8 mouse cellular contexts compared by ENCODE assay signal in the genomic region with DNA sequence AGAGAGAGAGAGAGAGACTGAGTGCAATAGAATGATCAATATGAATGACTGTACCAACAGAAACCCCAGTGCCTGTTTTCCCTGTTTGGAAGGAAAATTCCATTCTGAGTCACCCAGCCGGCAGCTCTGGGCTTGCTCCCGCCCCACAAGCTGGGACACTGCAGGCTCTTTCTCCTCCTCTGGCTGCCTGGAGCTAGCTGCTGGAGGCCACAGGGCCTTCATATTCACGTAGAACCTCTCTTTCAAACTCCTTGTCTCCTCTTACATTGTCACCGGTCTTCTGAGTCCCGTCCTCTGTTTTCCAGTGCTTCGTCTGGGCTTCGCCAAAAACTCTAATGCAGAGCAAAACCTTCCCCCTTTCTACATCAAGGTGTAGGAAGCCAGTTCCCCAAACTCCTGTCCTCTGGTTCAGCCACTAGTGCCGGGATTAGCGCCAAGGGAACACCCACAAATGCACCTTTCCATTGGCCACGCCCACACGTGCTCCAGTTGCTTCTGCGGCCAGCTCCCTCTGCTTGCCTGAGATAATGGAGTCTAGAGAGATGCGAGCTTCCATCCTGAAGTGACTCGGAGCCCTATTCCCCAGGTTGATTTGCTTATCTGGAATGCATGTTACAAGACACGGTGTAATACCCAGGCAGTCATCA.
DNase-seq lines count a peak whose midpoint lies in the region; ATAC-seq lines count a peak whose summit lies in the region.

No protein-coding gene starts in this region.

- H3K9ac ChIP-seq in hindbrain, embryonic 14.5 days: no peak overlapping the region
- H3K9ac ChIP-seq in intestine, embryonic 15.5 days: no peak overlapping the region
- no peak overlapping the region for H3K9ac ChIP-seq in limb, embryonic 15.5 days

- H3K27me3 ChIP-seq in hindbrain, embryonic 10.5 days (ENCODE audit: insufficient read depth, poor library complexity, severe bottlenecking): no peaks in the 10 kb centered on the region
- no peaks in the 10 kb centered on the region for H3K27me3 ChIP-seq in hindbrain, embryonic 14.5 days (ENCODE audit: control insufficient read depth, insufficient read depth, low read length)
- no peaks in the 10 kb centered on the region for H3K27me3 ChIP-seq in intestine, embryonic 15.5 days (replicated peaks)
- H3K27me3 ChIP-seq in limb, embryonic 15.5 days: no peaks in the 10 kb centered on the region

- peak overlapping the region; percentile 35; the same call in 1 of the 2 replicates for H3K27ac ChIP-seq in hindbrain, embryonic 10.5 days
- H3K27ac ChIP-seq in hindbrain, embryonic 14.5 days: no peak overlapping the region
- H3K27ac ChIP-seq in intestine, embryonic 15.5 days: no peak overlapping the region
- H3K27ac ChIP-seq in limb, embryonic 15.5 days: peak overlapping the region; percentile 50; the same call in 1 of the 2 replicates

- WGBS in hindbrain, embryonic 10.5 days: 14% methylated on average over 15 of the region's 15 CpGs
- WGBS in hindbrain, embryonic 14.5 days: 14% methylated on average over 15 of the region's 15 CpGs
- WGBS in intestine, embryonic 15.5 days: 11% methylated on average over 15 of the region's 15 CpGs
- WGBS in limb, embryonic 15.5 days: 12% methylated on average over 15 of the region's 15 CpGs

- H3K4me1 ChIP-seq in hindbrain, embryonic 10.5 days (replicated peaks): peaks cover 27% of the 10 kb centered on the region
- H3K4me1 ChIP-seq in hindbrain, embryonic 14.5 days (replicated peaks; ENCODE audit: control insufficient read depth, insufficient read depth, low read length): peaks cover 23% of the 10 kb centered on the region
- 0 out of 2 replicates have a peak, but pooled peaks cover 5% of the 10 kb centered on the region for H3K4me1 ChIP-seq in intestine, embryonic 15.5 days (replicated peaks)
- peaks cover 12% of the 10 kb centered on the region for H3K4me1 ChIP-seq in limb, embryonic 15.5 days

- no peak for ATAC-seq in hindbrain, embryonic 14.5 days (ENCODE audit: low FRiP score)
- ATAC-seq in intestine, embryonic 15.5 days: peak; percentile 55; the same call in 1 of the 2 replicates
- ATAC-seq in limb, embryonic 15.5 days (ENCODE audit: insufficient number of reproducible peaks, low FRiP score, low TSS enrichment, low read depth): no peak

- no peaks in the 10 kb centered on the region for H3K36me3 ChIP-seq in hindbrain, embryonic 10.5 days
- H3K36me3 ChIP-seq in hindbrain, embryonic 14.5 days (replicated peaks; ENCODE audit: control insufficient read depth, insufficient read depth): no peaks in the 10 kb centered on the region
- no peaks in the 10 kb centered on the region for H3K36me3 ChIP-seq in intestine, embryonic 15.5 days
- no peaks in the 10 kb centered on the region for H3K36me3 ChIP-seq in limb, embryonic 15.5 days

- peak overlapping the region; percentile 27; the same call in 1 of the 2 replicates for H3K4me3 ChIP-seq in hindbrain, embryonic 10.5 days
- H3K4me3 ChIP-seq in hindbrain, embryonic 14.5 days (replicated peaks; ENCODE audit: low read length): no peak overlapping the region
- H3K4me3 ChIP-seq in intestine, embryonic 15.5 days (replicated peaks): no peak overlapping the region
- H3K4me3 ChIP-seq in limb, embryonic 15.5 days: no peak overlapping the region

- H3K4me2 ChIP-seq in hindbrain, embryonic 14.5 days (replicated peaks): no peak overlapping the region
- H3K4me2 ChIP-seq in intestine, embryonic 15.5 days (replicated peaks): peak overlapping the region; percentile 28; the same call in 1 of the 2 replicates
- H3K4me2 ChIP-seq in limb, embryonic 15.5 days: peak overlapping the region; percentile 17; the same call in 1 of the 2 replicates

- peak; percentile 5 for DNase-seq in hindbrain, embryonic 10.5 days (ENCODE audit: low spot score)
- DNase-seq in hindbrain, embryonic 14.5 days (ENCODE audit: low spot score): no peak
- DNase-seq in MN1 (ENCODE audit: low spot score): peak; percentile 80
- peak; percentile 67 for DNase-seq in adrenal gland, adult 8-10 months
- peak; percentile 7 to 11 for DNase-seq in urinary bladder, postnatal 36 days (ENCODE audit: low spot score in 2 of 2)
- no peak for DNase-seq in spleen, adult 18-20 months

- H3K9me3 ChIP-seq in hindbrain, embryonic 10.5 days: no peaks in the 10 kb centered on the region
- no peaks in the 10 kb centered on the region for H3K9me3 ChIP-seq in hindbrain, embryonic 14.5 days (ENCODE audit: control insufficient read depth, low read length)
- H3K9me3 ChIP-seq in intestine, embryonic 15.5 days: no peaks in the 10 kb centered on the region
- H3K9me3 ChIP-seq in limb, embryonic 15.5 days: no peaks in the 10 kb centered on the region

Comparison
In these comparisons a context has a peak if more than half of its experiments do, and no peak if none do; other contexts are left out.
1. DNase-seq: peak in hindbrain, embryonic 10.5 days (single experiment), MN1 (single experiment), adrenal gland, adult 8-10 months (single experiment) and urinary bladder, postnatal 36 days (2 of 2); none in hindbrain, embryonic 14.5 days (single experiment) and spleen, adult 18-20 months (0 of 2).
2. H3K27ac ChIP-seq: peak in hindbrain, embryonic 10.5 days (single experiment) and limb, embryonic 15.5 days (single experiment); none in hindbrain, embryonic 14.5 days (single experiment) and intestine, embryonic 15.5 days (single experiment).